In genomic region chr13:55483593-55483992, GRCm38 (mm10) we compare ENCODE assay signal across 7 mouse cellular contexts. TPM values are rescaled to one million over a fixed set of nuclear protein-coding genes. Genes with fewer than 3 reads are reported as not detected.
DNase-seq lines count a peak whose midpoint lies in the region; ATAC-seq and TF ChIP-seq lines count a peak whose summit lies in the region.

No protein-coding gene starts in this region.

- no peaks in the 10 kb centered on the region for H3K27me3 ChIP-seq in C2C12 (ENCODE audit: control insufficient read depth, insufficient read depth, insufficient read length)

- ATAC-seq in erythroid progenitor cell, adult 5-6 weeks (replicated peaks; ENCODE audit: low FRiP score, poor library complexity, severe bottlenecking), result no peak

- H3K36me3 ChIP-seq in C2C12 (ENCODE audit: control insufficient read depth, insufficient read depth), result no peaks in the 10 kb centered on the region

- peak; percentile 98 for DNase-seq in brain, embryonic 14.5 days (ENCODE audit: low read depth)
- peak; percentile 89 to 96 for DNase-seq in frontal cortex, postnatal 36 days (ENCODE audit: low spot score in 2 of 2)
- peak; percentile 90 to 94 for DNase-seq in left cerebral cortex, adult 9 months (ENCODE audit: low spot score in 2 of 2)
- DNase-seq in retina, embryonic 14.5 days (ENCODE audit: low spot score), result peak; percentile 73
- no peak for DNase-seq in urinary bladder, adult 18-20 months (ENCODE audit: low spot score in 2 of 2)

- peaks cover 8% of the 10 kb centered on the region for H3K79me3 ChIP-seq in C2C12 (ENCODE audit: low read depth)

- peak overlapping the region; percentile 24 for H3ac ChIP-seq in C2C12 (ENCODE audit: control insufficient read depth, insufficient read length, low read depth)

- no peak for TF ChIP-seq CTCF in C2C12 (IDR thresholded peaks at IDR 0.05; ENCODE audit: control insufficient read depth, insufficient read depth, insufficient read length)
- TF ChIP-seq CTCF in brain, embryonic 14.5 days (IDR thresholded peaks at IDR 0.05; ENCODE audit: borderline replicate concordance, extremely low read depth, insufficient read depth, insufficient read length), result no peak

- H3K79me2 ChIP-seq in C2C12 (ENCODE audit: control insufficient read depth, insufficient read depth), result peaks cover 27% of the 10 kb centered on the region

- H3K4me3 ChIP-seq in C2C12 (ENCODE audit: insufficient read depth, poor library complexity, severe bottlenecking), result no peak overlapping the region

- TF ChIP-seq POLR2A in brain, embryonic 14.5 days (IDR thresholded peaks at IDR 0.05; ENCODE audit: borderline replicate concordance, extremely low read depth, insufficient read depth, insufficient read length, poor library complexity, severe bottlenecking), result no peak

TF ChIP-seq in C2C12, 6 proteins besides CTCF, POLR2A, EP300 and RAD21:
- no peak for TF ChIP-seq MYOG (IDR thresholded peaks at IDR 0.05; ENCODE audit: control insufficient read depth, extremely low read depth, insufficient read length)
- TF ChIP-seq CEBPB (IDR thresholded peaks at IDR 0.05; ENCODE audit: low read depth), result no peak
- TF ChIP-seq FOSL1 (IDR thresholded peaks at IDR 0.05; ENCODE audit: insufficient read depth, low read length, poor library complexity, severe bottlenecking), result no peak
- no peak for TF ChIP-seq MYOD1 (IDR thresholded peaks at IDR 0.05; ENCODE audit: control insufficient read depth, insufficient read length, low read depth)
- no peak for TF ChIP-seq MAX (IDR thresholded peaks at IDR 0.05)
- TF ChIP-seq USF1 (IDR thresholded peaks at IDR 0.05; ENCODE audit: low read depth), result no peak
TF ChIP-seq in C2C12: peak in this region for 0.

RNA-seq across cellular contexts. Expression of gene Dbn1, which starts 4.3 kb away (rescaled TPM):
- 87.7 TPM for polyA plus RNA-seq in C2C12 (2012; fragmentation: generic; extraction: Trizol)
- 809 and 867 TPM in 2 replicates for polyA plus RNA-seq in brain, embryonic 14.5 days (2012; rRNA removed)
- not detected in 2 replicates for total RNA-seq in erythroid progenitor cell, adult 5-6 weeks (2015; ENCODE audit: low replicate concordance)
- total RNA-seq in erythroid progenitor cell, adult 5-6 weeks (2017; ENCODE audit: low replicate concordance), result 0.45 TPM in 1 of 2 replicates, not detected in the other

RNA-seq across cellular contexts. Expression of gene Prr7, which starts 19.5 kb away (rescaled TPM):
- 10.8 TPM for polyA plus RNA-seq in C2C12 (2012; fragmentation: generic; extraction: Trizol)
- 75.5 and 77.4 TPM in 2 replicates for polyA plus RNA-seq in brain, embryonic 14.5 days (2012; rRNA removed)
- total RNA-seq in erythroid progenitor cell, adult 5-6 weeks (2015; ENCODE audit: low replicate concordance), result not detected in 2 replicates
- not detected in 2 replicates for total RNA-seq in erythroid progenitor cell, adult 5-6 weeks (2017; ENCODE audit: low replicate concordance)

RNA-seq across cellular contexts. Expression of gene Pdlim7, which starts 29.9 kb away (rescaled TPM):
- 344 TPM for polyA plus RNA-seq in C2C12 (2012; fragmentation: generic; extraction: Trizol)
- 118 and 126 TPM in 2 replicates for polyA plus RNA-seq in brain, embryonic 14.5 days (2012; rRNA removed)
- 0.84 and 1.4 TPM in 2 replicates for total RNA-seq in erythroid progenitor cell, adult 5-6 weeks (2015; ENCODE audit: low replicate concordance)
- 0.15 and 3.5 TPM in 2 replicates for total RNA-seq in erythroid progenitor cell, adult 5-6 weeks (2017; ENCODE audit: low replicate concordance)

RNA-seq across cellular contexts. Expression of gene Grk6, which starts 38.7 kb away (rescaled TPM):
- polyA plus RNA-seq in C2C12 (2012; fragmentation: generic; extraction: Trizol), result 81.9 TPM
- 79.6 and 92.1 TPM in 2 replicates for polyA plus RNA-seq in brain, embryonic 14.5 days (2012; rRNA removed)
- 48.2 and 55.5 TPM in 2 replicates for total RNA-seq in erythroid progenitor cell, adult 5-6 weeks (2015; ENCODE audit: low replicate concordance)
- total RNA-seq in erythroid progenitor cell, adult 5-6 weeks (2017; ENCODE audit: low replicate concordance), result 62.2 and 75.7 TPM in 2 replicates

RNA-seq across cellular contexts. Expression of gene Dok3, which starts 45.5 kb away (rescaled TPM):
- polyA plus RNA-seq in C2C12 (2012; fragmentation: generic; extraction: Trizol), result 0.83 TPM
- 15.9 and 20.0 TPM in 2 replicates for polyA plus RNA-seq in brain, embryonic 14.5 days (2012; rRNA removed)
- 23.8 and 31.4 TPM in 2 replicates for total RNA-seq in erythroid progenitor cell, adult 5-6 weeks (2015; ENCODE audit: low replicate concordance)
- total RNA-seq in erythroid progenitor cell, adult 5-6 weeks (2017; ENCODE audit: low replicate concordance), result 5.5 and 7.1 TPM in 2 replicates

Comparison
In these comparisons a context has a peak if more than half of its experiments do, and no peak if none do; other contexts are left out.
1. DNase-seq: peak in brain, embryonic 14.5 days (single experiment), frontal cortex, postnatal 36 days (2 of 2), left cerebral cortex, adult 9 months (2 of 2) and retina, embryonic 14.5 days (single experiment); none in urinary bladder, adult 18-20 months (0 of 2).